Mouse (Mus musculus): ENCODE data around the gene Cyp2j6. TPM values are rescaled to one million over a fixed set of nuclear protein-coding genes. Genes with fewer than 3 reads are reported as not detected.
"Not testable (repeated sequence)": the region's sequence is repeated elsewhere in the genome, so short reads cannot be mapped to it uniquely, and the experiment has no call there.

Cyp2j6 gene
- 7.6 and 8.4 TPM in 2 replicates for polyA plus RNA-seq (2015; fragmentation: Nextera tagmentation; extraction: Ambion mirVana)

- Histone ChIP-seq H3K9me3 (no peaks in the 10 kb centered on the region), H3K9ac (peak within 1 kb of the TSS; percentile 71), H3K27me3 (no peaks in the 10 kb centered on the region), H3K4me3 (peak within 1 kb of the TSS; percentile 58), H3K27ac (peak within 1 kb of the TSS; percentile 70), H3K4me2 (replicated peaks) (peak within 1 kb of the TSS; percentile 67), H3K4me1 (peaks cover 11% of the 10 kb centered on the region), H3K36me3 (no peaks in the 10 kb centered on the region)
- WGBS = 1% methylated on average over 16 of the region's 16 CpGs
- peak; percentile 96 for ATAC-seq (ENCODE audit: low FRiP score, low read depth)
Observed at GRCm38 (mm10) chr4:96553133-96553819, at the start of gene Cyp2j6. Cyp2j6 (minus strand) TSS chr4:96553661.

GRCm38 (mm10) chr4:96591791-96592150 lies 38.3 kb upstream of the Cyp2j6 start:
- no peaks in the 10 kb centered on the region for H3K9me3 ChIP-seq
- no peak overlapping the region; the same call in 1 of the 2 replicates for H3K27ac ChIP-seq
- H3K4me2 ChIP-seq (replicated peaks) = peak overlapping the region; percentile 69
- H3K9ac ChIP-seq = no peak overlapping the region
- peak overlapping the region; percentile 44 for H3K4me3 ChIP-seq
- H3K27me3 ChIP-seq = no peaks in the 10 kb centered on the region
- 43% methylated on average over 4 of the region's 4 CpGs for WGBS
- peaks cover 12% of the 10 kb centered on the region for H3K4me1 ChIP-seq
- peak; percentile 64 for ATAC-seq (ENCODE audit: low FRiP score, low read depth)
- no peaks in the 10 kb centered on the region for H3K36me3 ChIP-seq

GRCm38 (mm10) chr4:96590911-96591790 lies 37.7 kb upstream of the Cyp2j6 start, which contains the start of gene Cyp2j9:
Cyp2j9 (minus strand) TSS chr4:96591578.
- H3K27me3 ChIP-seq = no peaks in the 10 kb centered on the region
- H3K27ac ChIP-seq = no peak within 1 kb of the TSS; the same call in 1 of the 2 replicates
- 13% methylated on average over 18 of the region's 18 CpGs for WGBS
- H3K36me3 ChIP-seq = no peaks in the 10 kb centered on the region
- no peaks in the 10 kb centered on the region for H3K9me3 ChIP-seq
- H3K4me2 ChIP-seq (replicated peaks) = peak within 1 kb of the TSS; percentile 69
- H3K9ac ChIP-seq = peak within 1 kb of the TSS; percentile 67
- H3K4me1 ChIP-seq = peaks cover 12% of the 10 kb centered on the region
- peak; percentile 90 for ATAC-seq (ENCODE audit: low FRiP score, low read depth)
- H3K4me3 ChIP-seq = peak within 1 kb of the TSS; percentile 44

- 83% methylated on average over 1 of the region's 1 CpGs for WGBS
- H3K4me1 ChIP-seq = no peaks in the 10 kb centered on the region
- no peak overlapping the region for H3K9ac ChIP-seq
- no peak overlapping the region for H3K4me2 ChIP-seq (replicated peaks)
- H3K9me3 ChIP-seq = no peaks in the 10 kb centered on the region
- no peaks in the 10 kb centered on the region for H3K36me3 ChIP-seq
- no peak overlapping the region for H3K4me3 ChIP-seq
- ATAC-seq (ENCODE audit: low FRiP score, low read depth) = no peak
- no peak overlapping the region for H3K27ac ChIP-seq
- no peaks in the 10 kb centered on the region for H3K27me3 ChIP-seq
Observed at GRCm38 (mm10) chr4:96581425-96582088, 28.1 kb upstream of the Cyp2j6 start.

GRCm38 (mm10) chr4:96580351-96580750 lies 26.9 kb upstream of the Cyp2j6 start:
- H3K27me3 ChIP-seq; ATAC-seq (ENCODE audit: low FRiP score, low read depth); H3K9ac ChIP-seq; H3K9me3 ChIP-seq; H3K36me3 ChIP-seq; H3K4me2 ChIP-seq (replicated peaks); H3K4me1 ChIP-seq; H3K4me3 ChIP-seq; H3K27ac ChIP-seq: not testable (repeated sequence)
- WGBS = 56% methylated on average over 6 of the region's 6 CpGs

- Histone ChIP-seq H3K27ac (no peak overlapping the region), H3K27me3 (no peaks in the 10 kb centered on the region), H3K4me2 (replicated peaks) (no peak overlapping the region), H3K9ac (no peak overlapping the region), H3K4me3 (no peak overlapping the region), H3K4me1 (no peaks in the 10 kb centered on the region), H3K36me3 (no peaks in the 10 kb centered on the region), H3K9me3 (no peaks in the 10 kb centered on the region)
- WGBS = 53% methylated on average over 3 of the region's 3 CpGs
- ATAC-seq (ENCODE audit: low FRiP score, low read depth) = no peak
Observed at GRCm38 (mm10) chr4:96569442-96569841, 16.0 kb upstream of the Cyp2j6 start.

- H3K4me1 ChIP-seq = no peaks in the 10 kb centered on the region
- H3K4me3 ChIP-seq = no peak overlapping the region
- H3K27ac ChIP-seq = no peak overlapping the region
- H3K9me3 ChIP-seq = no peaks in the 10 kb centered on the region
- ATAC-seq (ENCODE audit: low FRiP score, low read depth) = no peak
- H3K4me2 ChIP-seq (replicated peaks) = no peak overlapping the region
- no peaks in the 10 kb centered on the region for H3K27me3 ChIP-seq
- no peaks in the 10 kb centered on the region for H3K36me3 ChIP-seq
- 75% methylated on average over 1 of the region's 1 CpGs for WGBS
- no peak overlapping the region for H3K9ac ChIP-seq
Observed at GRCm38 (mm10) chr4:96567988-96568387, 14.5 kb upstream of the Cyp2j6 start.

- Histone ChIP-seq H3K9ac (no peak overlapping the region), H3K4me1 (no peaks in the 10 kb centered on the region), H3K27ac (no peak overlapping the region), H3K36me3 (no peaks in the 10 kb centered on the region), H3K9me3 (no peaks in the 10 kb centered on the region), H3K4me3 (no peak overlapping the region), H3K27me3 (no peaks in the 10 kb centered on the region), H3K4me2 (replicated peaks) (no peak overlapping the region)
- ATAC-seq (ENCODE audit: low FRiP score, low read depth) = no peak
Observed at GRCm38 (mm10) chr4:96565808-96566207, 12.3 kb upstream of the Cyp2j6 start.

GRCm38 (mm10) chr4:96560464-96560863 lies 7.0 kb upstream of the Cyp2j6 start:
- Histone ChIP-seq H3K4me3 (no peak overlapping the region), H3K36me3 (no peaks in the 10 kb centered on the region), H3K9ac (no peak overlapping the region), H3K27me3 (no peaks in the 10 kb centered on the region), H3K27ac (no peak overlapping the region), H3K4me2 (replicated peaks) (no peak overlapping the region), H3K9me3 (no peaks in the 10 kb centered on the region), H3K4me1 (no peaks in the 10 kb centered on the region)
- WGBS = 87% methylated on average over 1 of the region's 1 CpGs
- ATAC-seq (ENCODE audit: low FRiP score, low read depth) = no peak

- 79% methylated on average over 1 of the region's 1 CpGs for WGBS
- no peak overlapping the region for H3K27ac ChIP-seq
- no peak overlapping the region for H3K4me2 ChIP-seq (replicated peaks)
- H3K9me3 ChIP-seq = no peaks in the 10 kb centered on the region
- no peaks in the 10 kb centered on the region for H3K36me3 ChIP-seq
- no peak for ATAC-seq (ENCODE audit: low FRiP score, low read depth)
- no peak overlapping the region for H3K9ac ChIP-seq
- no peaks in the 10 kb centered on the region for H3K4me1 ChIP-seq
- H3K4me3 ChIP-seq = no peak overlapping the region
- no peaks in the 10 kb centered on the region for H3K27me3 ChIP-seq
Observed at GRCm38 (mm10) chr4:96559781-96560180, 6.3 kb upstream of the Cyp2j6 start.

- H3K4me1 ChIP-seq = peaks cover 11% of the 10 kb centered on the region
- no peak overlapping the region for H3K27ac ChIP-seq
- ATAC-seq (ENCODE audit: low FRiP score, low read depth) = no peak
- 86% methylated on average over 3 of the region's 3 CpGs for WGBS
- H3K9me3 ChIP-seq = no peaks in the 10 kb centered on the region
- no peak overlapping the region for H3K9ac ChIP-seq
- no peaks in the 10 kb centered on the region for H3K27me3 ChIP-seq
- H3K36me3 ChIP-seq = no peaks in the 10 kb centered on the region
- no peak overlapping the region for H3K4me3 ChIP-seq
- peak overlapping the region; percentile 16 for H3K4me2 ChIP-seq (replicated peaks)
Observed at GRCm38 (mm10) chr4:96551619-96552018, 1.8 kb downstream of the Cyp2j6 start.

GRCm38 (mm10) chr4:96545976-96546375 lies 7.5 kb downstream of the Cyp2j6 start:
- no peaks in the 10 kb centered on the region for H3K4me1 ChIP-seq
- H3K4me2 ChIP-seq (replicated peaks) = no peak overlapping the region
- H3K27me3 ChIP-seq = no peaks in the 10 kb centered on the region
- H3K9ac ChIP-seq = no peak overlapping the region
- no peak overlapping the region for H3K4me3 ChIP-seq
- no peaks in the 10 kb centered on the region for H3K36me3 ChIP-seq
- ATAC-seq (ENCODE audit: low FRiP score, low read depth) = no peak
- H3K27ac ChIP-seq = no peak overlapping the region
- WGBS = 69% methylated on average over 1 of the region's 1 CpGs
- H3K9me3 ChIP-seq = no peaks in the 10 kb centered on the region

Measured in limb, embryonic 13.5 days (tissue).